Mouse (Mus musculus): Measurements from ENCODE around the gene Rab31. TPM values are rescaled to one million over a fixed set of nuclear protein-coding genes. Genes with fewer than 3 reads are reported as not detected.

Rab31 gene
- polyA plus RNA-seq, 1 experiment from 2014 or later: 75.5 TPM

- Histone ChIP-seq H3K9me3 (no peaks in the 10 kb centered on the region), H3K27me3 (no peaks in the 10 kb centered on the region), H3K4me1 (0 out of 2 replicates have a peak, but pooled peaks cover 4% of the 10 kb centered on the region), H3K36me3 (no peaks in the 10 kb centered on the region), H3K27ac (replicated peaks) (no peak overlapping the region), H3K4me2 (replicated peaks) (no peak overlapping the region), H3K4me3 (no peak overlapping the region), H3K9ac (replicated peaks) (no peak overlapping the region)
- 85% methylated on average over 2 of the region's 2 CpGs for WGBS
- ATAC-seq (replicated peaks): no peak
Measured at GRCm38 (mm10) chr17:65683731-65684130, 88.8 kb downstream of the Rab31 start.

- Histone ChIP-seq H3K9ac (replicated peaks) (no peak overlapping the region), H3K27ac (replicated peaks) (no peak overlapping the region), H3K4me1 (0 out of 2 replicates have a peak, but pooled peaks cover 4% of the 10 kb centered on the region), H3K9me3 (no peaks in the 10 kb centered on the region), H3K36me3 (no peaks in the 10 kb centered on the region), H3K4me2 (replicated peaks) (no peak overlapping the region), H3K27me3 (no peaks in the 10 kb centered on the region), H3K4me3 (no peak overlapping the region)
- 84% methylated on average over 3 of the region's 3 CpGs for WGBS
- ATAC-seq (replicated peaks): no peak
Measured at GRCm38 (mm10) chr17:65683316-65683715, 89.2 kb downstream of the Rab31 start.

DNA sequence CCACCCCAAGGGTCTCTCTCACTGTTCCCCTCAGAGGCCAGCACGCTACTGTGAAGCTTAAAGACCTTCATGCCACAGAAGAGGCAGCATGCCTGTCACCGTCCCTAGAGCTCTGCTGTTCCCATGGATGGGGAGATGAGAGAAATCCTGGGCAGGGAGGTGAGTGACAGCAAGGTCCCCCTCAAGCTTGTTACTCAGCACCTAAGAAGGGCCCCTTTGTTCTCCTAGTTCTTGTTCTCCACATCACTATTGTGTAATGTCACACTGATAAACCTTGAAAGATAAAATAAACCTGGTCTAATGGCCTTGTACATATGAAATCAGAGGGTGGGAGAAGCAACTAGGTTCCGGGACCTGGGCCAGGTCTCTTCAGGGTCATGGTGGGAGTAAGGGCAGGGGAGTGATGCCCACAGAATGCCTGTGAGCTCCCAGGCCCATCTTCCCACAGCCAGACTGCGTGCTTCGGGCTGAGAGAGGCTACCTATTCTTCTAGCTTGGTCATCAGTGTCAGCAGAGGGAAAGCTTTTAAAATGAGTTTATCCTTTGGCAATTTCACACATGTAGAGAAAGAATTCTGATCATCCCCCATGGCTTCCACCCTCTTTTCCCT, 90.4 kb downstream of the Rab31 start:
- no peak overlapping the region for H3K9ac ChIP-seq (replicated peaks)
- no peak overlapping the region for H3K4me3 ChIP-seq
- WGBS: 75% methylated on average over 5 of the region's 5 CpGs
- H3K4me2 ChIP-seq (replicated peaks): no peak overlapping the region
- H3K4me1 ChIP-seq: 0 out of 2 replicates have a peak, but pooled peaks cover 4% of the 10 kb centered on the region
- H3K27me3 ChIP-seq: no peaks in the 10 kb centered on the region
- ATAC-seq (replicated peaks): no peak
- H3K36me3 ChIP-seq: no peaks in the 10 kb centered on the region
- no peak overlapping the region for H3K27ac ChIP-seq (replicated peaks)
- H3K9me3 ChIP-seq: no peaks in the 10 kb centered on the region

GRCm38 (mm10) chr17:65681516-65681915, 91.0 kb downstream of the Rab31 start:
- H3K4me3 ChIP-seq: no peak overlapping the region
- no peaks in the 10 kb centered on the region for H3K27me3 ChIP-seq
- H3K4me1 ChIP-seq: 0 out of 2 replicates have a peak, but pooled peaks cover 4% of the 10 kb centered on the region
- H3K36me3 ChIP-seq: no peaks in the 10 kb centered on the region
- 89% methylated on average over 6 of the region's 6 CpGs for WGBS
- no peaks in the 10 kb centered on the region for H3K9me3 ChIP-seq
- no peak overlapping the region for H3K9ac ChIP-seq (replicated peaks)
- H3K27ac ChIP-seq (replicated peaks): no peak overlapping the region
- no peak for ATAC-seq (replicated peaks)
- no peak overlapping the region for H3K4me2 ChIP-seq (replicated peaks)

- H3K27ac ChIP-seq (replicated peaks): no peak overlapping the region
- 0 out of 2 replicates have a peak, but pooled peaks cover 4% of the 10 kb centered on the region for H3K4me1 ChIP-seq
- H3K36me3 ChIP-seq: no peaks in the 10 kb centered on the region
- no peak overlapping the region for H3K9ac ChIP-seq (replicated peaks)
- H3K4me2 ChIP-seq (replicated peaks): no peak overlapping the region
- H3K27me3 ChIP-seq: no peaks in the 10 kb centered on the region
- H3K4me3 ChIP-seq: no peak overlapping the region
- no peak for ATAC-seq (replicated peaks)
- WGBS: 87% methylated on average over 2 of the region's 2 CpGs
- H3K9me3 ChIP-seq: no peaks in the 10 kb centered on the region
Measured at GRCm38 (mm10) chr17:65680801-65681412, 91.6 kb downstream of the Rab31 start.

DNA sequence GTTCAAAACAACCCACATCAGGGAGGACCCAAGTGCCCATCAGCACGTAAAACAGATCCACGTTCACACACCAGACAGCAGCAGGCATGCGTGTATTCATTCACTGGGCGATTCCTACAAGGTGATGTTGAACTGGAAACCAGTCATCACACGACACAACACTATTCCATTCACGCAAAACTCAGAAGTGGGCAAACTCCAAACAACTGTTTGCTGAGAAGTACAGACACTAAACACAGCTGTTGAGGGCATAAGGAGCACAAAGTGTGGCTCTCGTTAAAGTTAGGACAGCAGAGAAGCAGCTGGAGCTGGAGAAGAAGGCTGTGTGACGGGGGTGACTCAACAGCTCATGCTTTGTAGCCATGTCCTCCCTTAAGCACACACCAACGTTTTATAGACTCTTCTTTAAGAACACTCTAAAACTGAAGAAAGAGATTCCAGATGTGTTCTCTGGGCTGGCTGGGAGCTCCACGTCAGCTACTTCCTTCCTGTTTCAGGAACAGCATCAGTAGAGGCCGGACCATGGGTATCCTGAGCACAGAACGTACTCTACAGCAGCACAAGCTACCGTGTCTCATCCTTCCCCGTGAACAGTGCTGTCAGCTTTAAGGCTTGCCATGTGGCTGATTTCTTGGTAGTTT, 92.6 kb downstream of the Rab31 start:
- no peak overlapping the region for H3K4me2 ChIP-seq (replicated peaks)
- no peaks in the 10 kb centered on the region for H3K9me3 ChIP-seq
- no peaks in the 10 kb centered on the region for H3K27me3 ChIP-seq
- no peak overlapping the region for H3K9ac ChIP-seq (replicated peaks)
- 0 out of 2 replicates have a peak, but pooled peaks cover 4% of the 10 kb centered on the region for H3K4me1 ChIP-seq
- H3K27ac ChIP-seq (replicated peaks): no peak overlapping the region
- H3K4me3 ChIP-seq: no peak overlapping the region
- no peaks in the 10 kb centered on the region for H3K36me3 ChIP-seq
- 65% methylated on average over 14 of the region's 14 CpGs for WGBS
- ATAC-seq (replicated peaks): no peak

- H3K4me2 ChIP-seq (replicated peaks): no peak overlapping the region
- no peaks in the 10 kb centered on the region for H3K9me3 ChIP-seq
- H3K4me3 ChIP-seq: no peak overlapping the region
- no peaks in the 10 kb centered on the region for H3K36me3 ChIP-seq
- ATAC-seq (replicated peaks): no peak
- 0 out of 2 replicates have a peak, but pooled peaks cover 4% of the 10 kb centered on the region for H3K4me1 ChIP-seq
- WGBS: 97% methylated on average over 1 of the region's 1 CpGs
- H3K27me3 ChIP-seq: no peaks in the 10 kb centered on the region
- H3K27ac ChIP-seq (replicated peaks): no peak overlapping the region
- H3K9ac ChIP-seq (replicated peaks): no peak overlapping the region
Measured at GRCm38 (mm10) chr17:65677742-65678141, 94.8 kb downstream of the Rab31 start.

- Histone ChIP-seq H3K4me1 (0 out of 2 replicates have a peak, but pooled peaks cover 4% of the 10 kb centered on the region), H3K9ac (replicated peaks) (no peak overlapping the region), H3K36me3 (no peaks in the 10 kb centered on the region), H3K9me3 (no peaks in the 10 kb centered on the region), H3K4me3 (no peak overlapping the region), H3K27ac (replicated peaks) (no peak overlapping the region), H3K27me3 (no peaks in the 10 kb centered on the region), H3K4me2 (replicated peaks) (no peak overlapping the region)
- WGBS: 94% methylated on average over 8 of the region's 8 CpGs
- no peak for ATAC-seq (replicated peaks)
Measured at GRCm38 (mm10) chr17:65676536-65676935, 96.0 kb downstream of the Rab31 start.

- Histone ChIP-seq H3K4me3 (no peak overlapping the region), H3K9ac (replicated peaks) (no peak overlapping the region), H3K4me2 (replicated peaks) (no peak overlapping the region), H3K36me3 (no peaks in the 10 kb centered on the region), H3K9me3 (no peaks in the 10 kb centered on the region), H3K27ac (replicated peaks) (no peak overlapping the region), H3K27me3 (no peaks in the 10 kb centered on the region), H3K4me1 (0 out of 2 replicates have a peak, but pooled peaks cover 4% of the 10 kb centered on the region)
- no peak for ATAC-seq (replicated peaks)
- 77% methylated on average over 3 of the region's 3 CpGs for WGBS
Measured at GRCm38 (mm10) chr17:65675985-65676384, 96.6 kb downstream of the Rab31 start.

DNA sequence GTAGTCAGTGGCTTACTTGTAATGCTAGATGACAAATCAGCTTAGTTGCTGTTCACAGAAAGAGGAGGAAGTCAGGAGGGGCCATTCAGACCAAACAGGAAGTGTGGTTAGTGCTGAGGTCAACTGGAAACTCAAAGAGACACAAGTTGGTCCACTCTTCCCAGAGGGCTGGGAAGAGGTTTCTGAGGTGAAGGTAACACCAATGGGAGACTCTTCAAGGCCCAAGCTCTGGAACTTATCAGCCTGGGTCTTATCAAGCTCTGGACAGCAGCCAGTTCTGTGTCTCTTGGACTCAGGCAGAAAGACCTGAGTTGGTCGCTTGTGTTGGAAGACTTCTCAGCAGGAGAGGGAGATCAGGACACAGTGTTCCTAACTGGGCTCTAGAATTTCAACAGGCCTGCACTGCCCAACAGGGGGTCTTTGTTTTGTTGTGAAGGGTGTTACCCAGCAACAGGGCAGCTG, 97.8 kb downstream of the Rab31 start:
- no peak overlapping the region for H3K9ac ChIP-seq (replicated peaks)
- H3K36me3 ChIP-seq: no peaks in the 10 kb centered on the region
- H3K4me2 ChIP-seq (replicated peaks): no peak overlapping the region
- H3K27ac ChIP-seq (replicated peaks): no peak overlapping the region
- H3K27me3 ChIP-seq: no peaks in the 10 kb centered on the region
- H3K4me3 ChIP-seq: no peak overlapping the region
- ATAC-seq (replicated peaks): no peak
- WGBS: 67% methylated on average over 1 of the region's 1 CpGs
- H3K4me1 ChIP-seq: 0 out of 2 replicates have a peak, but pooled peaks cover 2% of the 10 kb centered on the region
- H3K9me3 ChIP-seq: no peaks in the 10 kb centered on the region

DNA sequence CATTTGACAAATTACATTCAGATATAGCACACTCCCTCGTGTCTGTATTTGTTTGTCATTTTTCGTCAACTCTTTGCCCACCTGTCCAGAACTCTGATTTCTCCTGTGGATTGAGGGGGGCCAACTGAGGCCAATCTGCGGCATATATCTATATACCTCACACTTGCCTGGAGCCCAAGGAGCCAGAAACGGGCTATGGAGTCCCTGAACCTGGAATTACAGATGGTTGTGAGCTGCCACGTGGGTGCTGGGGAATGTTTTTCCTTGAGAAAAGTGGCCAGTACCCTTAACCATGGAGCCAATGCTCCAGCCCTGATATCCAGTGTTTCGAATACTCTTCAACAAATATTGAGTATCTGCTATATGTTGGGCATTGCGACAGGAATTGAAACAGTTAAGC, 99.6 kb downstream of the Rab31 start:
- no peaks in the 10 kb centered on the region for H3K4me1 ChIP-seq
- no peak overlapping the region for H3K4me3 ChIP-seq
- no peak overlapping the region for H3K27ac ChIP-seq (replicated peaks)
- no peaks in the 10 kb centered on the region for H3K36me3 ChIP-seq
- no peaks in the 10 kb centered on the region for H3K9me3 ChIP-seq
- no peak for ATAC-seq (replicated peaks)
- 93% methylated on average over 7 of the region's 7 CpGs for WGBS
- no peak overlapping the region for H3K4me2 ChIP-seq (replicated peaks)
- H3K9ac ChIP-seq (replicated peaks): no peak overlapping the region
- no peaks in the 10 kb centered on the region for H3K27me3 ChIP-seq

DNA sequence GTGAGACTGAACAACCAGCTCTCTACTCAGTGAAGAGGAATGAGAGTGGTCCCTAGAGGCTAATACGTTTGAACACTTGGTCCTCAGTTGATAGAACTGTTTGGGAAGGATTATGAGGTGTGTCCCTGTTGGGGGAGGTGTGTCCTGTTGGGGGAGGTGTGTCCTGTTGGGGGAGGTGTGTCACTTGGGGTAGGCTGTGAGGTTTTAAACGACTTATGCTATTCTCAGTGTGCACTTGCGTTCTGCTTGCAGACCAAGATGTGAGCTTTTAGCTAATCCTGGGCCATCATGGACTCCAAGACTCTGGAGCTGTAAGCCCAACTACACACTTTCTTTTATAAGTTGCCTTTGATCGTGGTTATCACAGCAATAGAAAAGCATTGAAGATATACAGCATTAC, 103.5 kb downstream of the Rab31 start:
- Histone ChIP-seq H3K4me1 (no peaks in the 10 kb centered on the region), H3K36me3 (no peaks in the 10 kb centered on the region), H3K4me2 (replicated peaks) (no peak overlapping the region), H3K9ac (replicated peaks) (no peak overlapping the region), H3K27me3 (no peaks in the 10 kb centered on the region), H3K9me3 (no peaks in the 10 kb centered on the region), H3K27ac (replicated peaks) (no peak overlapping the region), H3K4me3 (no peak overlapping the region)
- WGBS: 86% methylated on average over 4 of the region's 4 CpGs
- no peak for ATAC-seq (replicated peaks)

Data from forebrain, embryonic 15.5 days (tissue).